Mouse (Mus musculus): Measurements from ENCODE around the gene Foxf1. TPM values are rescaled to one million over a fixed set of nuclear protein-coding genes. Genes with fewer than 3 reads are reported as not detected.

Gene Foxf1
- polyA plus RNA-seq (2012; fragmentation: generic; extraction: Trizol), result 0.04 TPM
- long read RNA-seq, experiment 1, result 0 reads
- long read RNA-seq, experiment 2, result 0 reads

GRCm38 (mm10) chr8:121084210-121084951 lies at the start of gene Foxf1:
Gene Foxf1, plus strand, starts transcription at chr8:121084386.
- TF ChIP-seq MYOD1 (IDR thresholded peaks at IDR 0.05; ENCODE audit: control insufficient read depth, insufficient read length, low read depth) (no peak), MYOG (IDR thresholded peaks at IDR 0.05; ENCODE audit: control insufficient read depth, extremely low read depth, insufficient read length) (no peak), MAX (IDR thresholded peaks at IDR 0.05) (no peak), CEBPB (IDR thresholded peaks at IDR 0.05; ENCODE audit: low read depth) (no peak), CTCF (IDR thresholded peaks at IDR 0.05; ENCODE audit: control insufficient read depth, insufficient read depth, insufficient read length) (no peak), FOSL1 (IDR thresholded peaks at IDR 0.05; ENCODE audit: insufficient read depth, low read length, poor library complexity, severe bottlenecking) (no peak), USF1 (IDR thresholded peaks at IDR 0.05; ENCODE audit: low read depth) (no peak)
- Histone ChIP-seq H3K79me3 (ENCODE audit: low read depth) (no peaks in the 10 kb centered on the region), H3ac (ENCODE audit: control insufficient read depth, insufficient read length, low read depth) (no peak within 1 kb of the TSS), H3K4me3 (ENCODE audit: insufficient read depth, poor library complexity, severe bottlenecking) (peak within 1 kb of the TSS; percentile 21), H3K27me3 (ENCODE audit: control insufficient read depth, insufficient read depth, insufficient read length) (peaks cover 96% of the 10 kb centered on the region), H3K36me3 (ENCODE audit: control insufficient read depth, insufficient read depth) (no peaks in the 10 kb centered on the region), H3K79me2 (ENCODE audit: control insufficient read depth, insufficient read depth) (no peaks in the 10 kb centered on the region)

- Histone ChIP-seq H3K79me3 (ENCODE audit: low read depth) (no peaks in the 10 kb centered on the region), H3K79me2 (ENCODE audit: control insufficient read depth, insufficient read depth) (no peaks in the 10 kb centered on the region), H3K36me3 (ENCODE audit: control insufficient read depth, insufficient read depth) (no peaks in the 10 kb centered on the region), H3K27me3 (ENCODE audit: control insufficient read depth, insufficient read depth, insufficient read length) (peaks cover 96% of the 10 kb centered on the region), H3ac (ENCODE audit: control insufficient read depth, insufficient read length, low read depth) (no peak overlapping the region), H3K4me3 (ENCODE audit: insufficient read depth, poor library complexity, severe bottlenecking) (no peak overlapping the region)
- TF ChIP-seq FOSL1 (IDR thresholded peaks at IDR 0.05; ENCODE audit: insufficient read depth, low read length, poor library complexity, severe bottlenecking), result no peak
Measured at GRCm38 (mm10) chr8:121035611-121036010, 48.6 kb upstream of the Foxf1 start.

GRCm38 (mm10) chr8:121043719-121044440 lies 40.3 kb upstream of the Foxf1 start:
- no peak overlapping the region for H3K4me3 ChIP-seq (ENCODE audit: insufficient read depth, poor library complexity, severe bottlenecking)
- TF ChIP-seq USF1 (IDR thresholded peaks at IDR 0.05; ENCODE audit: low read depth) (no peak), MAX (IDR thresholded peaks at IDR 0.05) (no peak), FOSL1 (IDR thresholded peaks at IDR 0.05; ENCODE audit: insufficient read depth, low read length, poor library complexity, severe bottlenecking) (no peak), CTCF (IDR thresholded peaks at IDR 0.05; ENCODE audit: control insufficient read depth, insufficient read depth, insufficient read length) (no peak), MYOD1 (IDR thresholded peaks at IDR 0.05; ENCODE audit: control insufficient read depth, insufficient read length, low read depth) (no peak), MYOG (IDR thresholded peaks at IDR 0.05; ENCODE audit: control insufficient read depth, extremely low read depth, insufficient read length) (no peak), CEBPB (IDR thresholded peaks at IDR 0.05; ENCODE audit: low read depth) (no peak)
- no peaks in the 10 kb centered on the region for H3K79me2 ChIP-seq (ENCODE audit: control insufficient read depth, insufficient read depth)
- H3K27me3 ChIP-seq (ENCODE audit: control insufficient read depth, insufficient read depth, insufficient read length), result peaks cover 43% of the 10 kb centered on the region
- no peaks in the 10 kb centered on the region for H3K79me3 ChIP-seq (ENCODE audit: low read depth)
- no peaks in the 10 kb centered on the region for H3K36me3 ChIP-seq (ENCODE audit: control insufficient read depth, insufficient read depth)
- no peak overlapping the region for H3ac ChIP-seq (ENCODE audit: control insufficient read depth, insufficient read length, low read depth)

- Histone ChIP-seq H3K36me3 (ENCODE audit: control insufficient read depth, insufficient read depth) (no peaks in the 10 kb centered on the region), H3K4me3 (ENCODE audit: insufficient read depth, poor library complexity, severe bottlenecking) (no peak overlapping the region), H3K27me3 (ENCODE audit: control insufficient read depth, insufficient read depth, insufficient read length) (peaks cover 30% of the 10 kb centered on the region), H3K79me3 (ENCODE audit: low read depth) (no peaks in the 10 kb centered on the region), H3K79me2 (ENCODE audit: control insufficient read depth, insufficient read depth) (no peaks in the 10 kb centered on the region), H3ac (ENCODE audit: control insufficient read depth, insufficient read length, low read depth) (no peak overlapping the region)
- TF ChIP-seq CTCF (IDR thresholded peaks at IDR 0.05; ENCODE audit: control insufficient read depth, insufficient read depth, insufficient read length) (no peak), CEBPB (IDR thresholded peaks at IDR 0.05; ENCODE audit: low read depth) (no peak), USF1 (IDR thresholded peaks at IDR 0.05; ENCODE audit: low read depth) (no peak), MYOD1 (IDR thresholded peaks at IDR 0.05; ENCODE audit: control insufficient read depth, insufficient read length, low read depth) (no peak), MAX (IDR thresholded peaks at IDR 0.05) (no peak), FOSL1 (IDR thresholded peaks at IDR 0.05; ENCODE audit: insufficient read depth, low read length, poor library complexity, severe bottlenecking) (no peak), MYOG (IDR thresholded peaks at IDR 0.05; ENCODE audit: control insufficient read depth, extremely low read depth, insufficient read length) (no peak)
Measured at GRCm38 (mm10) chr8:121047441-121047840, 36.7 kb upstream of the Foxf1 start.

- Histone ChIP-seq H3K79me3 (ENCODE audit: low read depth) (no peaks in the 10 kb centered on the region), H3K4me3 (ENCODE audit: insufficient read depth, poor library complexity, severe bottlenecking) (no peak overlapping the region), H3ac (ENCODE audit: control insufficient read depth, insufficient read length, low read depth) (no peak overlapping the region), H3K79me2 (ENCODE audit: control insufficient read depth, insufficient read depth) (no peaks in the 10 kb centered on the region), H3K36me3 (ENCODE audit: control insufficient read depth, insufficient read depth) (no peaks in the 10 kb centered on the region), H3K27me3 (ENCODE audit: control insufficient read depth, insufficient read depth, insufficient read length) (peaks cover 84% of the 10 kb centered on the region)
- TF ChIP-seq MYOG (IDR thresholded peaks at IDR 0.05; ENCODE audit: control insufficient read depth, extremely low read depth, insufficient read length), result no peak
- no peak for TF ChIP-seq USF1 (IDR thresholded peaks at IDR 0.05; ENCODE audit: low read depth)
- TF ChIP-seq MYOD1 (IDR thresholded peaks at IDR 0.05; ENCODE audit: control insufficient read depth, insufficient read length, low read depth), result no peak
- no peak for TF ChIP-seq CTCF (IDR thresholded peaks at IDR 0.05; ENCODE audit: control insufficient read depth, insufficient read depth, insufficient read length)
- no peak for TF ChIP-seq MAX (IDR thresholded peaks at IDR 0.05)
- TF ChIP-seq FOSL1 (IDR thresholded peaks at IDR 0.05; ENCODE audit: insufficient read depth, low read length, poor library complexity, severe bottlenecking), result no peak
- no peak for TF ChIP-seq CEBPB (IDR thresholded peaks at IDR 0.05; ENCODE audit: low read depth)
Measured at GRCm38 (mm10) chr8:121058081-121058480, 26.1 kb upstream of the Foxf1 start.
